Mouse (Mus musculus): Measurements from ENCODE around the gene Tmem40.
A peak's percentile ranks its signal among the peaks of the same experiment; 100 is the strongest.

The Tmem40 gene

GRCm38 (mm10) chr6:115775838-115776237 lies 13.6 kb upstream of the Tmem40 start:
- TF ChIP-seq GATA4 (IDR thresholded peaks at IDR 0.05; ENCODE audit: insufficient replicate concordance, low read length) = no peak

DNA sequence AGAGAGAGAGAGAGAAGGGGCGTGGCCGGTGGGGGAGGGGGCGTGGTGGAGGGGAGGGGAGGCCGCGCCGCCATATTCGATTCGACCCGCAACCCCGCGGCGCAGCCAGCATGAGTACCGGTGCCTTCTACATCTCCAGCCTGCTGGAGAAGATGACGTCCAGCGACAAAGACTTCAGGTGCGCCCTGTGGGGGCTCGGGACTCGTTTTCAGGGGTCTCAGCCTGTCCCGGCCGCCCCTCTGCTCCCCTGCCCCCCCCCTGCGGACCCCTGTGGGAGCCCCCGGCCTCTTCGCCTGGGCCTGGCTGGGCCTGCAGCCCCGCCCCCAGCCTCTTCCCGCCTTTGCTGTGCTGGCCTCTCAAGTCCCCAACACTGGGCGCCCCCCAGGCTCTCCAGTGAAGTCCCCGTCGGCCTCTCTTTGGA lies 12.3 kb upstream of the Tmem40 start, which contains the start of gene Cand2:
Gene Cand2 (plus strand): TSS at position 38 of the 421 bp plus-strand sequence.
- no peak for TF ChIP-seq GATA4 (IDR thresholded peaks at IDR 0.05; ENCODE audit: insufficient replicate concordance, low read length)

DNA sequence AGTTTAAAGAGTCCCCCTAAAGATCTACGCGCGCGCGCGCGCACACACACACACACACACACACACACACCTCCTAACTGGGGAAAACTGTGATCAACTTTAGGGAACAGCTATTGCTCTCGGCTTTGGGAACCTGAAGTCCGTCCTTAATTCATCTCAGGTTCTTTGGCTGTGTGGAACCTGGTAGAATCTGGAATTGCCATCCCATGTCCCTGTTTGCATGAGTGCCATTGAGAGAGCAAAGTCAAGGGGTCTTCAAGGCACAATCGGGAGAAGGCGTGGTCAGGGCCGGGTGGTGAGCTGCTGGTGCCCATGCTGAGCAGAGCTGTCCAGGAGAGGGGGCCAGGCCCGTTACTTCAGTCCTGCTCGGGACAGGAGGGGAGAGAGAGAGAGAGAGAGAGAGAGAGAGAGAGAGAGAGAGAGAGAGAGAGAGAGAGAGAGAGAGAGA lies 11.8 kb upstream of the Tmem40 start:
- no peak for TF ChIP-seq GATA4 (IDR thresholded peaks at IDR 0.05; ENCODE audit: insufficient replicate concordance, low read length)

GRCm38 (mm10) chr6:115772604-115773003 lies 10.4 kb upstream of the Tmem40 start:
- TF ChIP-seq GATA4 (IDR thresholded peaks at IDR 0.05; ENCODE audit: insufficient replicate concordance, low read length) = no peak

DNA sequence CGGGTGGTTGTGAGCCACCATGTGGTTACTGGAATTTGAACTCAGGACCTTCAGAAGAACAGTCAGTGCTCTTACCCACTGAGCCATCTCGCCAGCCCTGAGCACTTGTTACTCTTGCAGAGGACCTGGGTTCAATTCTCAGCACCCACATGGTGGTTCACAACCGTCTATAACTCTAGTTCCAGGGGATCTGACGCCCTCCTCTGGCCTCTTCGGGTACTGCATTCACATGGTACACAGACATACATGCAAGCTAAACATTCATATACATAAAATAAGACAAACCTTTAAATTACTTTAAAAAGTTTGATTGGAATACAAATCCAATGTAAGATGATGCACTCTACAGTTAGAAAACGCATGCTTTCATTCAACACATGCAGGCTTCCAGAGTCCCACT lies 10.0 kb upstream of the Tmem40 start:
- no peak for TF ChIP-seq GATA4 (IDR thresholded peaks at IDR 0.05; ENCODE audit: insufficient replicate concordance, low read length)

DNA sequence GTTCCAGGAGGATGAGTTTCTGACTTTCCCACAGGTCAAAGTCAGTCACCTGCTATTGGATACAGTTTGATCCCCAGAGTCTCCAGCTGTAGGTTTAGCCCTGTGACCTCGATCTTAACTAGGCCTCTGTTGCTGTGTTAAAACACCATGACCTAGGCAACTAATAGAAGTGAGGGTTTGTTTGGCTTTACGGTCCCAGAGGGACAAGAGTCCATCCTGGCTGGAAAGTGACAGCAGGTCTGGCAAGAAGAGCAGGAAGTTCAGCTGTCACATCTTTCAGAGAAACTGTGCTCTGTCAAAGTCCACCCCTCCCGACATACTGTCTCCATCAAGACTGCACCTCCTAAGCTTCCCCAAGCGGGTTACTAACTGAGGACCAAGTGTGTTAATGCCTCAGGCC lies 8.6 kb upstream of the Tmem40 start:
- no peak for TF ChIP-seq GATA4 (IDR thresholded peaks at IDR 0.05; ENCODE audit: insufficient replicate concordance, low read length)

GRCm38 (mm10) chr6:115770059-115770670 lies 8.0 kb upstream of the Tmem40 start:
- TF ChIP-seq GATA4 (IDR thresholded peaks at IDR 0.05; ENCODE audit: insufficient replicate concordance, low read length) = no peak

DNA sequence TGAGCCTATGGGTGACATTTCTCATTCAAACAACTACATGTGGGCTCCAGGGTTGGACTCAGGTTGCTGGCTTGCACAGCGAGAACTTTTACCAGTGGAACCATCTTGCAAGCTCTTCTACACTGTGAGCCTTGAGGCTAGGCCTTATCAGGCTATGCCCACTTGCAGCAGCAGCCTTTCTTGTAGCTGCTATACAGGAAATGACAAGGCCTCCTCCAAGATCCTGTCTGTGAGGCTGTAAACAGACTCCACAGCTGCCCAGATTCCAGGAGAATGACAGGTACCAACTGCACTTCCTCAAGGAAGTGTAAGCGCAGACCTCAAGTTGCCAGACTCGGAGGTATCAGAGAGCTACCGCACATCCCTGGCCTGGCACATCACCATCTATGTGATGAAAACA lies 6.0 kb upstream of the Tmem40 start:
- no peak for TF ChIP-seq GATA4 (IDR thresholded peaks at IDR 0.05; ENCODE audit: insufficient replicate concordance, low read length)

DNA sequence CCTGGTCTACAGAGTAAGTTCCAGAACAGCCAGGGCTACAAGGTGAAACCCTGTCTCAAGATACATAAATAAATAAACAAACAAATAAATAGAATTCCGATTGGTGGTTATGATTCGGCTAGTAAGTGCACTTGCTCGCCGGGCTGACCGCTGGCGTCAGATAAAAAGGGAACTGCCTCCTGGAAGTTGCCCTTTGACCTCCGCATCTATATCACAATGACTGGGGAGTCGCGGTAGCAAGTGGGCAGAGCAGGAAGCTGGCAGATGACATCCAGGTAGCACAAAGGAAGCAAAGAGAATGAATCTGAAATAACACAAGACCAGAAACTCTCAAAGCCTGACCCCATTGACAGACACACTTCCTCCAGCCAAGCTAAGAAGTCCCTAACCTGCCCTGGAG lies 5.1 kb upstream of the Tmem40 start:
- no peak for TF ChIP-seq GATA4 (IDR thresholded peaks at IDR 0.05; ENCODE audit: insufficient replicate concordance, low read length)

- TF ChIP-seq GATA4 (IDR thresholded peaks at IDR 0.05; ENCODE audit: insufficient replicate concordance, low read length) = peak; percentile 31; the same call in 1 of the 2 replicates
These were observed 2.0 kb upstream of the Tmem40 start for GRCm38 (mm10) chr6:115764179-115764578.

GRCm38 (mm10) chr6:115760982-115761381 lies 1.2 kb downstream of the Tmem40 start:
- no peak for TF ChIP-seq GATA4 (IDR thresholded peaks at IDR 0.05; ENCODE audit: insufficient replicate concordance, low read length)

DNA sequence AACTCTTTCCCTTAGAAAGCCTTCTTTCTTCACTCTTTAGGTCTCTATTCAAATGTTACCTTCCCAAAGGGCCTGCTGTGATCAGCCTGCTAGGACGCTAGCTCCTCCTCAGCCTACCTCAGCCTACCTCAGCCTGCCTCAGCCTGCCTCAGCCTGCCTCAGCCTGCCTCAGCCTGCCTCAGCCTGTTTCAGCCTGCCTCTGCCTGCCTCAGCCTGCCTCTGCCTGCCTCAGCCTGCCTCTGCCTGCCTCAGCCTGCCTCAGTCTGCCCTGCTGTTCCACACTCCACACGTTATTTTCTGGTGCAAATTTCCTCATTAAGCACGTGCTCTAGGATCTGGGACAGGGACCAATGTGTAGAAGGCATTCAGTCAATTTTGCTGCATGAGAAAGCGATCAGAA lies 2.1 kb downstream of the Tmem40 start:
- no peak for TF ChIP-seq GATA4 (IDR thresholded peaks at IDR 0.05; ENCODE audit: insufficient replicate concordance, low read length)

- TF ChIP-seq GATA4 (IDR thresholded peaks at IDR 0.05; ENCODE audit: insufficient replicate concordance, low read length) = no peak
These were observed 2.7 kb downstream of the Tmem40 start for GRCm38 (mm10) chr6:115759461-115759860.

GRCm38 (mm10) chr6:115758981-115759435 lies 3.2 kb downstream of the Tmem40 start:
- TF ChIP-seq GATA4 (IDR thresholded peaks at IDR 0.05; ENCODE audit: insufficient replicate concordance, low read length) = no peak

GRCm38 (mm10) chr6:115755536-115755935 lies 6.7 kb downstream of the Tmem40 start:
- TF ChIP-seq GATA4 (IDR thresholded peaks at IDR 0.05; ENCODE audit: insufficient replicate concordance, low read length) = no peak

DNA sequence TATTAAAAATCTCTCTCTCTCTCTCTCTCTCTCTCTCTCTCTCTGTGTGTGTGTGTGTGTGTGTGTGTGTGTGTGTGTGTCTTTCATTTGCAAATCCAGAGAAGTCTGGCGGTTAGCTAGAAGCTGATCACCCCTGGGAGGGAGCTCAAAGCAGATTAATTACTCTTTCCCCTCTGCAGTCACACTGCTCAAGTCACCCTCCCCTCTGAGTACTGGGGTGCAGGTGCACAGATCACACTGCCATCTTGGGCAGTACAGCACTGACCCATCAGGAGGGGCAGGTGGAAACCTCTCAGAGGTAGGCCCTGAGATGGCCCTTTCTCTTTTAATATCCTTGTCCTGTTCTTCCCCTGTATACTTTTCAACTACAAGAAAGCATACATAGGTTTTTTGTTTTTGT lies 15.9 kb downstream of the Tmem40 start:
- TF ChIP-seq GATA4 (IDR thresholded peaks at IDR 0.05; ENCODE audit: insufficient replicate concordance, low read length) = no peak

- TF ChIP-seq GATA4 (IDR thresholded peaks at IDR 0.05; ENCODE audit: insufficient replicate concordance, low read length) = no peak
These were observed 18.6 kb downstream of the Tmem40 start for GRCm38 (mm10) chr6:115743569-115743968.

Data from liver, adult (tissue).